Comparison of ENCODE assay signal across 8 mouse cellular contexts in genomic region chr4:108339277-108339690, GRCm38 (mm10). TPM values are rescaled to one million over a fixed set of nuclear protein-coding genes. Genes with fewer than 3 reads are reported as not detected.
DNase-seq lines count a peak whose midpoint lies in the region; ATAC-seq and TF ChIP-seq lines count a peak whose summit lies in the region.

No protein-coding gene starts in this region.

- ATAC-seq in embryonic facial prominence, embryonic 15.5 days (ENCODE audit: insufficient number of reproducible peaks, low FRiP score, low TSS enrichment, low read depth): peak; percentile 82

- peak; percentile 60 for TF ChIP-seq CTCF in bone marrow macrophage, adult 2 months (IDR thresholded peaks at IDR 0.05; ENCODE audit: low read depth, low read length)

- H3K9me3 ChIP-seq in embryonic facial prominence, embryonic 15.5 days (replicated peaks): no peaks in the 10 kb centered on the region

- peak; percentile 66 for DNase-seq in gastrocnemius, adult 18-20 months (ENCODE audit: low spot score)
- no peak for DNase-seq in gastrocnemius, adult 8-10 months (ENCODE audit: low spot score in 2 of 2)
- peak; percentile 77 for DNase-seq in heart, postnatal 4 days
- DNase-seq in layer of hippocampus, postnatal 10 days (ENCODE audit: low spot score in 2 of 2): peak; percentile 73 to 81
- peak; percentile 50 for DNase-seq in lung, postnatal 25 days (ENCODE audit: low spot score)
- DNase-seq in right cerebral cortex, postnatal 10 days (ENCODE audit: low spot score in 2 of 2): peak; percentile 77 to 80

- no peaks in the 10 kb centered on the region for H3K4me1 ChIP-seq in bone marrow macrophage, adult 2 months (ENCODE audit: control insufficient read depth, insufficient read depth, low read length)
- peaks cover 11% of the 10 kb centered on the region; the same call in 1 of the 2 replicates for H3K4me1 ChIP-seq in embryonic facial prominence, embryonic 15.5 days

- peaks cover 30% of the 10 kb centered on the region; the same call in 1 of the 2 replicates for H3K36me3 ChIP-seq in embryonic facial prominence, embryonic 15.5 days

- H3K27me3 ChIP-seq in embryonic facial prominence, embryonic 15.5 days: no peaks in the 10 kb centered on the region

- no peak overlapping the region for H3K4me2 ChIP-seq in embryonic facial prominence, embryonic 15.5 days (replicated peaks)

- WGBS in embryonic facial prominence, embryonic 15.5 days: 16% methylated on average over 4 of the region's 4 CpGs

- no peak overlapping the region for H3K4me3 ChIP-seq in bone marrow macrophage, adult 2 months (ENCODE audit: insufficient read depth, low read length)
- no peak overlapping the region for H3K4me3 ChIP-seq in embryonic facial prominence, embryonic 15.5 days (replicated peaks)

- no peak overlapping the region for H3K9ac ChIP-seq in embryonic facial prominence, embryonic 15.5 days

- no peak overlapping the region for H3K27ac ChIP-seq in bone marrow macrophage, adult 2 months (ENCODE audit: insufficient read depth, low read depth, low read length)
- H3K27ac ChIP-seq in embryonic facial prominence, embryonic 15.5 days (replicated peaks): peak overlapping the region; percentile 66

- no peak for TF ChIP-seq POLR2A in bone marrow macrophage, adult 2 months (IDR thresholded peaks at IDR 0.05; ENCODE audit: borderline replicate concordance, low read depth, low read length)

RNA-seq across cellular contexts. Expression of gene Coa7, which starts 11.3 kb away (rescaled TPM):
- 10 to 100 TPM; 29.9 to 35.5 TPM for total RNA-seq in gastrocnemius, adult 18-20 months (2021)
- 10 to 100 TPM; 26.4 to 40.8 (median 33.7) TPM for total RNA-seq in gastrocnemius, adult 8-10 months (2022)
- 7.9 and 10.3 TPM in 2 replicates for polyA plus RNA-seq in bone marrow macrophage, adult 2 months (2012; ENCODE audit: insufficient read depth, insufficient read length, missing spikeins)
- 39.9 and 42.9 TPM in 2 replicates for polyA plus RNA-seq in embryonic facial prominence, embryonic 15.5 days (2015; fragmentation: Nextera tagmentation; extraction: Ambion mirVana)
- 10 to 100 TPM; 41.1 to 46.8 TPM for total RNA-seq in heart, postnatal 4 days (2021)
- 10 to 100 TPM; 31.4 to 42.1 TPM for total RNA-seq in layer of hippocampus, postnatal 10 days (2021)

RNA-seq across cellular contexts. Expression of gene Zyg11b, which starts 38.4 kb away (rescaled TPM):
- total RNA-seq in gastrocnemius, adult 18-20 months (2021): 10 to 100 TPM; 59.6 to 65.3 TPM
- 10 to 100 TPM; 58.6 to 67.0 (median 65.0) TPM for total RNA-seq in gastrocnemius, adult 8-10 months (2022)
- polyA plus RNA-seq in bone marrow macrophage, adult 2 months (2012; ENCODE audit: insufficient read depth, insufficient read length, missing spikeins): 16.9 and 17.2 TPM in 2 replicates
- polyA plus RNA-seq in embryonic facial prominence, embryonic 15.5 days (2015; fragmentation: Nextera tagmentation; extraction: Ambion mirVana): 10.7 and 11.5 TPM in 2 replicates
- total RNA-seq in heart, postnatal 4 days (2021): 10 to 100 TPM; 30.9 to 31.4 TPM
- total RNA-seq in layer of hippocampus, postnatal 10 days (2021): 100 to 1,000 TPM; 144 to 146 TPM

RNA-seq across cellular contexts. Expression of gene Shisal2a, which starts 43.9 kb away (rescaled TPM):
- total RNA-seq in gastrocnemius, adult 18-20 months (2021): not detected
- not detected for total RNA-seq in gastrocnemius, adult 8-10 months (2022)
- not detected in 2 replicates for polyA plus RNA-seq in bone marrow macrophage, adult 2 months (2012; ENCODE audit: insufficient read depth, insufficient read length, missing spikeins)
- 3.6 and 3.8 TPM in 2 replicates for polyA plus RNA-seq in embryonic facial prominence, embryonic 15.5 days (2015; fragmentation: Nextera tagmentation; extraction: Ambion mirVana)
- under 1 TPM; 0.50 TPM for total RNA-seq in heart, postnatal 4 days (2021)
- not detected for total RNA-seq in layer of hippocampus, postnatal 10 days (2021)

Comparison
In these comparisons a context has a peak if more than half of its experiments do, and no peak if none do; other contexts are left out.
1. DNase-seq: peak in gastrocnemius, adult 18-20 months (single experiment), heart, postnatal 4 days (single experiment), layer of hippocampus, postnatal 10 days (2 of 2), lung, postnatal 25 days (single experiment) and right cerebral cortex, postnatal 10 days (2 of 2); none in gastrocnemius, adult 8-10 months (0 of 2).